Mouse (Mus musculus) bone marrow, adult 2 months (tissue): Measurements from ENCODE around the gene Pola1. TPM values are rescaled to one million over a fixed set of nuclear protein-coding genes. Genes with fewer than 3 reads are reported as not detected.

Experiments used
- H3K27ac ChIP-seq: fragments of 200-500 bp; 2 replicates; pipeline ENCODE4 v1.5.1; 2012; ENCODE audit warnings: low read depth, mild to moderate bottlenecking, control low read depth, inconsistent platforms, low read length; ENCODE audit not compliant: control insufficient read depth, poor library complexity, insufficient read depth
- H3K4me1 ChIP-seq: fragments of 200-500 bp; 2 replicates; pipeline ENCODE4 v1.6.1; 2011; ENCODE audit warnings: low read length; ENCODE audit not compliant: control insufficient read depth, insufficient read depth
- H3K4me3 ChIP-seq: fragments of 200-500 bp; replicated peaks from 2 replicates; pipeline ENCODE3; 2011; ENCODE audit warnings: mild to moderate bottlenecking, low read depth, low read length, control low read depth; ENCODE audit not compliant: control insufficient read depth
- CTCF ChIP-seq: fragments of 200-500 bp; IDR thresholded peaks from 2 replicates; pipeline ENCODE4 v1.5.1; 2011; ENCODE audit warnings: low read length, control low read depth; ENCODE audit not compliant: control insufficient read depth, insufficient read depth
- POLR2A ChIP-seq: fragments of 200-500 bp; IDR thresholded peaks from 2 replicates; pipeline ENCODE4 v1.6.1; 2011; ENCODE audit warnings: low read depth, mild to moderate bottlenecking, control low read depth, low read length, borderline replicate concordance; ENCODE audit not compliant: control insufficient read depth
- WGBS: fragments of 180-500 bp; shearing (Covaris S2); methylation state at CpG from one replicate; pipeline ENCODE4 v1.1.7; 2018; 5-methylcytosine and 5-hydroxymethylcytosine counted together
- polyA plus RNA-seq: library from polyadenylated mRNA; stranded (reverse); fragments of >200 nt; gene quantifications from 2 replicates; pipeline ENCODE4 v1.2.4, GENCODE M21; 2011; ENCODE audit warnings: low replicate concordance; ENCODE audit not compliant: missing spikeins, insufficient read depth, insufficient read length

The Pola1 gene
- polyA plus RNA-seq, 1 experiment = 26.2 TPM

- Histone ChIP-seq H3K4me1 (no peaks in the 10 kb centered on the region), H3K4me3 (no peak within 1 kb of the TSS), H3K27ac (no peak within 1 kb of the TSS)
Observed at GRCm38 (mm10) chrX:93654218-93655002, 22.5 kb upstream of the Pola1 start, which contains the start of gene Pcyt1b. Gene Pcyt1b, plus strand, starts transcription at chrX:93654863.

DNA sequence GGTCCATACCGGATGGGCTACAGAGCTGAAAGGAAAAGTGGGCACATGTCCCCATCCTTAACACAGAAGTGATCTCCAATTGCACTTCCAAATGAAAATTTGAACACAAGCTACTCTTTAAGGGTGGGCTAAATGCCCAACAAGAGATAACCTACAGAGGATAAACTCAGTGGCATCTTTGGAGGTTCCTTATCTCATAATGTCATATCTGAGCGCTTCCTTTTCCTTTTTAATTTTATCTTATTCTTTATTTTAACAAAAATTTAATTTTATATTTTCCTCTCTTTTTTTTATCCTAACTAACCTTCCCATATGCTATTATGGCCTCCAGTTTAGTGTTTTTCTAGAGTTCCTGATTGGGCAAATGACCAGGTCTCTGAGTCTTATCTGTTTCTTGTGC, 18.8 kb upstream of the Pola1 start:
- H3K4me3 ChIP-seq = no peak overlapping the region
- TF ChIP-seq POLR2A = no peak
- no peak for TF ChIP-seq CTCF
- H3K27ac ChIP-seq = no peak overlapping the region
- H3K4me1 ChIP-seq = no peaks in the 10 kb centered on the region
- 86% methylated on average over 2 of the region's 2 CpGs for WGBS

More at GRCm38 (mm10) chrX:93654218-93655002, 22.5 kb upstream of the Pola1 start, which contains the start of gene Pcyt1b:
- 39% methylated on average over 3 of the region's 3 CpGs for WGBS
- TF ChIP-seq POLR2A (no peak), CTCF (no peak)

GRCm38 (mm10) chrX:93644022-93644421, 12.1 kb upstream of the Pola1 start:
- H3K4me3 ChIP-seq = no peak overlapping the region
- H3K27ac ChIP-seq = no peak overlapping the region
- H3K4me1 ChIP-seq = no peaks in the 10 kb centered on the region
- no peak for TF ChIP-seq CTCF
- no peak for TF ChIP-seq POLR2A

GRCm38 (mm10) chrX:93643600-93643999, 11.6 kb upstream of the Pola1 start:
- no peak overlapping the region for H3K27ac ChIP-seq
- 61% methylated on average over 3 of the region's 3 CpGs for WGBS
- TF ChIP-seq CTCF (no peak), POLR2A (no peak)

DNA sequence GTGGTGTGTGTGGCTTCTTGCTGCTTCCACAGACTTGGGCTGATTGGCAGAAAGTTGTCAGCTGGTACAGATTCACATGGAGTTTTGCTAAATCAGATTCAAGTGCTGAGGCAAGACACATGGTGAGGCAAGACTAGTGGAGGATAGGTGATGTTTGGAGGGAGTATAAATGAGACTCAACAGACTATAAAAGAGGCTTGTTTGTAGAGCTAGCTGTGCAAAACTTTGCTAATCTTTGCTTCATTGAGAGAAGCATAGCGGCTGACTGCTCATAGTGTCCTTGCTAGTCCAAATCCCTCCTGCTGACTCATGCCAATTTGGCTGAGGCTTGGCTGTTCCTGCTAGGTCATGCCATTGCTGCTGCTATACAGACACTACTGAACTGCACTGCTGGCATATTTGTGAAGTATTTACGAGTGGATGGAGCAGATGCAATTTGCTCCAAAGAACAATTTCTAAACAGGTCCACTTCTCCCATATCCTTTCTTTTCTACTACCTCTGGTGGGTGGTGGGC, 3.0 kb upstream of the Pola1 start:
- 37% methylated on average over 2 of the region's 2 CpGs for WGBS
- H3K4me1 ChIP-seq = no peaks in the 10 kb centered on the region
- no peak overlapping the region for H3K4me3 ChIP-seq
- no peak overlapping the region for H3K27ac ChIP-seq
- no peak for TF ChIP-seq POLR2A
- no peak for TF ChIP-seq CTCF

More at GRCm38 (mm10) chrX:93643600-93643999, 11.6 kb upstream of the Pola1 start:
- H3K4me1 ChIP-seq = no peaks in the 10 kb centered on the region
- no peak overlapping the region for H3K4me3 ChIP-seq

GRCm38 (mm10) chrX:93630256-93630655, 1.7 kb downstream of the Pola1 start:
- WGBS = 63% methylated on average over 1 of the region's 1 CpGs
- H3K4me1 ChIP-seq = no peaks in the 10 kb centered on the region
- no peak overlapping the region for H3K27ac ChIP-seq
- no peak for TF ChIP-seq CTCF
- no peak for TF ChIP-seq POLR2A
- no peak overlapping the region for H3K4me3 ChIP-seq

DNA sequence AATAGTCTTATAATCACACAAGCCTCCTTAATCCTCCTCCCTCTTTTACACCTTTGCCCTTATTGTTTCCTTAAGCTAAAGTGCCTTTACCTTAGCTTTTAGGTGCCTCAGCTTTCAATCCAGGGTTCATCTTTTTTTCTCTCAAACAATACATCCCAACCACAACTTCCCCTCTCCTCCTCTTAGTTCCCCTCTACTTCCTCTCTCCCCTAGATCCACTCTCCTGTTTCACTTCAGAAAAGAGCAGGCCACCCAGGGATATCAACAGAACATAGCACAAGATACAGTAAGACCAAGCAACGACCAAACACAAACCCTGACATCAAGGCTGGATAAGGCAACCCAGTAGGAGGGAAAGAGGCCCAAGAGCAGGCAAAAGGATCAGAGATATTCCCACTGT, 29.7 kb downstream of the Pola1 start:
- Histone ChIP-seq H3K4me1 (no peaks in the 10 kb centered on the region), H3K27ac (no peak overlapping the region), H3K4me3 (no peak overlapping the region)
- TF ChIP-seq CTCF (no peak), POLR2A (no peak)
- whole genome bisulfite sequencing = 25% methylated on average over 1 of the region's 1 CpGs

DNA sequence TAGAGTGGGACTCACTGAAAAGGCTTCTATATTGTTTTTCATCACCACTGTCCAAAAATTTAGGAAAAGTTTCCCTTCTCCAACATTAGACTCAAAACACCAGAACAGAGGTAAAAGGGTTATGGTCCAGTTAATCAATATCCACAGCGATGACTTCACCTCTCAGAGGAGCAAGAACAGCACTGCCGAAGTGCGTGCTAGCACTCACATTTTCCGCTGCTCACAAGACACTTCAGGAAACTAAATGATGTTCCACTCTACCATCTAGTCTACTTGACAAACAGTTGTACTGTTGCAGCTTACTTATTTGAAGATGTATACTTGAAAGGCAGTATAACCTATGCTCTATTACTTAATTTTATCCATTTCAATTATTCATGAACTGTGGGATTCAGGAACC, 37.7 kb downstream of the Pola1 start:
- Histone ChIP-seq H3K27ac (no peak overlapping the region), H3K4me1 (no peaks in the 10 kb centered on the region), H3K4me3 (no peak overlapping the region)
- WGBS = 96% methylated on average over 4 of the region's 4 CpGs
- no peak for TF ChIP-seq POLR2A
- TF ChIP-seq CTCF = no peak
